Comparison of ENCODE assay signal across 7 mouse cellular contexts in the genomic region with DNA sequence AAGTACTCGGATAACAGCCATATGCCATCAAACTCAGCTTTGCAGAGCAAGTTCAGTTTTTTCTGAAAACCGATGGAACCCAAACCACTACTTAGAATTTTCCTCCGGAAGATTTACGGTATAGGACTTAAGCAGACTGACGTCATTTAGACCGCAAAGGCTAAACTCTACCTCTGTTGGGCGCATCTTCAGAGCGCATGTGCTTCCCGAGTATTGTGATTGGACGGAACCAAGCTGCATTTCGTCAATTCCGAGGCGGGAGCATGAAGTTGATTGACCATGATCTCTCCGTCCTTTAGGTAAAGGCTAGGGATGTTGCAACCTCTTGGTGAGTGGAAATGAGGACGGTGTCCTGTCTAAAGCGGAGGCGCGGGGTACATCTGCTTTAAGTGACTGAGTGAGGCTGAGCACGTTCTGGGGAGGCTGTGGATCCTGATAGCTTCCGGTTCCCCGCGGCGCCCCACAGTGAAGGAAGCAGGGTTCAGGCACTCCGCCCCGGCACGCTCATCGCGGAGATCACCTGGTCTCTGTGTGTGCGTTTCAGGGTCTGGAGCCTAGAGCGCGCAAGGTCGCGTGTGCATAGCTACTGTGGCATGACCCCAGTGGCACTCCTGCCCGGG. TPM values are rescaled to one million over a fixed set of nuclear protein-coding genes. Genes with fewer than 3 reads are reported as not detected.
A peak's percentile ranks its signal among the peaks of the same experiment; 100 is the strongest.
DNase-seq lines count a peak whose midpoint lies in the region; ATAC-seq and TF ChIP-seq lines count a peak whose summit lies in the region.

Dhrs7b (plus strand) TSS at position 199 of the 620 bp plus-strand sequence.

- TF ChIP-seq CTCF in intestine, postnatal 0 days (IDR thresholded peaks at IDR 0.05; ENCODE audit: low read depth): no peak
- no peak for TF ChIP-seq CTCF in small intestine, adult 2 months (IDR thresholded peaks at IDR 0.05; ENCODE audit: extremely low read depth, insufficient read length, insufficient replicate concordance, low read depth, low read length)

- peaks cover 10% of the 10 kb centered on the region for H3K4me1 ChIP-seq in embryonic facial prominence, embryonic 10.5 days
- H3K4me1 ChIP-seq in intestine, postnatal 0 days (replicated peaks; ENCODE audit: control insufficient read depth, insufficient read depth, low read length): peaks cover 7% of the 10 kb centered on the region
- peaks cover 8% of the 10 kb centered on the region for H3K4me1 ChIP-seq in midbrain, embryonic 12.5 days
- peaks cover 4% of the 10 kb centered on the region; the same call in 1 of the 2 replicates for H3K4me1 ChIP-seq in small intestine, adult 2 months (ENCODE audit: control insufficient read depth, insufficient read depth, insufficient read length, low read length)

- no peak; the same call in 1 of the 2 replicates for TF ChIP-seq POLR2A in small intestine, adult 2 months (IDR thresholded peaks at IDR 0.05; ENCODE audit: low read depth, low read length)

- peak; percentile 88 for DNase-seq in adrenal gland, postnatal 10 days
- peak; percentile 83 for DNase-seq in embryonic facial prominence, embryonic 10.5 days (ENCODE audit: low spot score)
- DNase-seq in gonadal fat pad, adult 2 months (ENCODE audit: low read depth): no peak
- peak; percentile 77 for DNase-seq in left cerebral cortex, postnatal 4 days

- peak within 1 kb of the TSS; percentile 90 for H3K4me2 ChIP-seq in intestine, postnatal 0 days (replicated peaks; ENCODE audit: low read depth)
- peak within 1 kb of the TSS; percentile 75 for H3K4me2 ChIP-seq in midbrain, embryonic 12.5 days (replicated peaks)

- under 1% methylated on average over 34 of the region's 34 CpGs for WGBS in embryonic facial prominence, embryonic 10.5 days
- under 1% methylated on average over 34 of the region's 34 CpGs for WGBS in intestine, postnatal 0 days
- WGBS in midbrain, embryonic 12.5 days: under 1% methylated on average over 34 of the region's 34 CpGs
- under 1% methylated on average over 34 of the region's 34 CpGs for WGBS in small intestine, adult 2 months

- H3K27me3 ChIP-seq in embryonic facial prominence, embryonic 10.5 days (replicated peaks; ENCODE audit: low read depth, poor library complexity, severe bottlenecking): no peaks in the 10 kb centered on the region
- H3K27me3 ChIP-seq in intestine, postnatal 0 days (replicated peaks; ENCODE audit: control insufficient read depth, insufficient read depth, low read length): no peaks in the 10 kb centered on the region
- no peaks in the 10 kb centered on the region for H3K27me3 ChIP-seq in midbrain, embryonic 12.5 days
- no peaks in the 10 kb centered on the region for H3K27me3 ChIP-seq in small intestine, adult 2 months (ENCODE audit: control insufficient read depth, insufficient read depth, low read length)

- peak within 1 kb of the TSS; percentile 62 for H3K9ac ChIP-seq in intestine, postnatal 0 days (ENCODE audit: low read depth, low read length)
- peak within 1 kb of the TSS; percentile 79 for H3K9ac ChIP-seq in midbrain, embryonic 12.5 days (replicated peaks)

- H3K36me3 ChIP-seq in embryonic facial prominence, embryonic 10.5 days (replicated peaks): no peaks in the 10 kb centered on the region
- H3K36me3 ChIP-seq in intestine, postnatal 0 days (ENCODE audit: control insufficient read depth, insufficient read depth): 0 out of 2 replicates have a peak, but pooled peaks cover 1% of the 10 kb centered on the region
- H3K36me3 ChIP-seq in midbrain, embryonic 12.5 days: no peaks in the 10 kb centered on the region
- no peaks in the 10 kb centered on the region for H3K36me3 ChIP-seq in small intestine, adult 2 months (ENCODE audit: control insufficient read depth, insufficient read depth, low read length)

- H3K4me3 ChIP-seq in embryonic facial prominence, embryonic 10.5 days: peak within 1 kb of the TSS; percentile 80
- H3K4me3 ChIP-seq in intestine, postnatal 0 days (ENCODE audit: low read depth, low read length): peak within 1 kb of the TSS; percentile 75
- H3K4me3 ChIP-seq in midbrain, embryonic 12.5 days: peak within 1 kb of the TSS; percentile 62
- H3K4me3 ChIP-seq in small intestine, adult 2 months (ENCODE audit: low read depth, low read length): peak within 1 kb of the TSS; percentile 70

- no peaks in the 10 kb centered on the region for H3K9me3 ChIP-seq in embryonic facial prominence, embryonic 10.5 days
- no peaks in the 10 kb centered on the region for H3K9me3 ChIP-seq in intestine, postnatal 0 days (ENCODE audit: control insufficient read depth)
- no peaks in the 10 kb centered on the region for H3K9me3 ChIP-seq in midbrain, embryonic 12.5 days

- intact Hi-C loops in left cerebral cortex, postnatal 4 days (cut with DNase I): no loop called here

- ATAC-seq in intestine, postnatal 0 days: peak; percentile 96
- ATAC-seq in midbrain, embryonic 12.5 days (ENCODE audit: low FRiP score, low read depth): peak; percentile 87

- peak within 1 kb of the TSS; percentile 84 for H3K27ac ChIP-seq in embryonic facial prominence, embryonic 10.5 days (replicated peaks)
- peak within 1 kb of the TSS; percentile 47 for H3K27ac ChIP-seq in intestine, postnatal 0 days (ENCODE audit: low read depth, low read length)
- peak within 1 kb of the TSS; percentile 50; the same call in 1 of the 2 replicates for H3K27ac ChIP-seq in midbrain, embryonic 12.5 days (replicated peaks)
- peak within 1 kb of the TSS; percentile 80 for H3K27ac ChIP-seq in small intestine, adult 2 months (ENCODE audit: insufficient read depth, low read depth, low read length)

RNA-seq across cellular contexts. Expression of gene Dhrs7b, which starts in this region (rescaled TPM):
- total RNA-seq in adrenal gland, postnatal 10 days (2021): 10 to 100 TPM; 44.4 to 46.7 TPM
- 30.0 and 30.5 TPM in 2 replicates for polyA plus RNA-seq in embryonic facial prominence, embryonic 10.5 days (2016; fragmentation: Nextera tagmentation; extraction: Ambion mirVana)
- 27.2 and 43.9 TPM in 2 replicates for polyA plus RNA-seq in gonadal fat pad, adult 2 months (2012; rRNA removed)
- polyA plus RNA-seq in intestine, postnatal 0 days (2015; fragmentation: Nextera tagmentation; extraction: Ambion mirVana): 78.5 and 79.6 TPM in 2 replicates
- 10 to 100 TPM; 23.5 to 23.6 TPM for total RNA-seq in left cerebral cortex, postnatal 4 days (2021)
- 24.7 and 26.2 TPM in 2 replicates for polyA plus RNA-seq in midbrain, embryonic 12.5 days (2016; fragmentation: Nextera tagmentation; extraction: Ambion mirVana)
- polyA plus RNA-seq in small intestine, adult 2 months (2012; rRNA removed): 17.7 and 34.1 TPM in 2 replicates
